Mouse (Mus musculus) spleen, adult 12 weeks (tissue): ENCODE measurements around the gene Tomm7.
"Not testable (repeated sequence)": the region's sequence is repeated elsewhere in the genome, so short reads cannot be mapped to it uniquely, and the experiment has no call there.

Experiments
- DNase-seq: peaks from one replicate; pipeline ENCODE4 v3.0.0; 2022; ENCODE audit warnings: low spot score

Gene Tomm7

DNA sequence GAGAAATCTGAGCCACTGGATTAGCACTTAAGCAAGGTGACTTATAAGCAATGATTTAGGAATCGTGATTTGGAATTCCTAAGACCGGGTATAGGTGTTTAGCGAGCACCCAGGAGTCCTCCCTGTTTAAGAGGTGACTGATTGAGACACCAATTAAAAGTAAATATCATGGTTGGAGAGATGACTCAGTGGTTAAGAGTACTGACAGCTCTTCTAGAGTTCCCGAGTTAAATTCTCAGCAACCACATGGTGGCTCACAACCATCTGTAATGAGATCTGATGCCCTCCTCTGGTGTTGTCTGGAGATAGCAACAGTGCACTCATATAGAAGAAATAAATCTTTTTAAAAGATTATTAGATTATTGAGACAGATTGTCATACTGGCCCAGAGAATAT is 7.2 kb upstream of the Tomm7 start:
- not testable (repeated sequence) for DNase-seq

- DNase-seq, result peak; percentile 67
Measured at GRCm38 (mm10) chr5:23850345-23851159, 6.6 kb upstream of the Tomm7 start.

- no peak for DNase-seq
Measured at GRCm38 (mm10) chr5:23845141-23845540, 1.2 kb upstream of the Tomm7 start.

GRCm38 (mm10) chr5:23844531-23844841 is 525 bp upstream of the Tomm7 start:
- no peak for DNase-seq

DNA sequence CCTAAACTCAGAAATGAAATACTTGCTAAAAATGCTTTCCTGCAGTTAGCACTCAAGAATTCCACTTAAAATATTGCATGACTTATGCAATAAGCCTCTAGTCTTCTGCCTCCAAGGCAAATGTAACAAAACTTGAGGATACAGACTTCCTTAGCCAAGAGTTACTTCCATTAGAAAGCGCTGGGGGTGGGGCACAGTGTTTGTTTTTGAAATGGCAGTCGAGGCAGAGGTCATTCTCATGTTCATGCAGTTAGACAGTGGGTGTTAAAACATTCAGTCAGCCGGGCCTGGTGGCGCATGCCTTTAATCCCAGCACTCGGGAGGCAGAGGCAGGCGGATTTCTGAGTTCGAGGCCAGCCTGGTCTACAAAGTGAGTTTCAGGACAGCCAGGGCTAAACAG is 5.8 kb downstream of the Tomm7 start:
- DNase-seq, result no peak

DNA sequence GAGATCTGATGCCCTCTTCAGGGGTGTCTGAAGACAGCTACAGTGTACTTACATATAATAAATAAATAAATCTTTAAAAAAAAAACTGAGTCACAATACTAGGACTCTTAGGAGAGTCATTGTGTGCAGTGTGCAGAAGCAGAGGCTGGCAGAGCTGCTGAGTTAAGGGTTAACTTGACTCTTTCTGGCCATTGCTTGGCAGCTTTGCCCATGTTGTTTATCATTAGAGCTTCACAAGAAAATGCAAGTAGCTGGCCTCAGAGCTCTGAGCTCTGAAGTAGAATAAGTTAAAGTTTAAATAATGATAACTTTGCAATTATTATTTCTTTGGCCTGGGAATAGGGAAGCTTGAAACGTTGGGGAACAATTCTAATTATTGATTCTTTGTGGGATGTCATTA is 8.3 kb downstream of the Tomm7 start:
- not testable (repeated sequence) for DNase-seq

DNA sequence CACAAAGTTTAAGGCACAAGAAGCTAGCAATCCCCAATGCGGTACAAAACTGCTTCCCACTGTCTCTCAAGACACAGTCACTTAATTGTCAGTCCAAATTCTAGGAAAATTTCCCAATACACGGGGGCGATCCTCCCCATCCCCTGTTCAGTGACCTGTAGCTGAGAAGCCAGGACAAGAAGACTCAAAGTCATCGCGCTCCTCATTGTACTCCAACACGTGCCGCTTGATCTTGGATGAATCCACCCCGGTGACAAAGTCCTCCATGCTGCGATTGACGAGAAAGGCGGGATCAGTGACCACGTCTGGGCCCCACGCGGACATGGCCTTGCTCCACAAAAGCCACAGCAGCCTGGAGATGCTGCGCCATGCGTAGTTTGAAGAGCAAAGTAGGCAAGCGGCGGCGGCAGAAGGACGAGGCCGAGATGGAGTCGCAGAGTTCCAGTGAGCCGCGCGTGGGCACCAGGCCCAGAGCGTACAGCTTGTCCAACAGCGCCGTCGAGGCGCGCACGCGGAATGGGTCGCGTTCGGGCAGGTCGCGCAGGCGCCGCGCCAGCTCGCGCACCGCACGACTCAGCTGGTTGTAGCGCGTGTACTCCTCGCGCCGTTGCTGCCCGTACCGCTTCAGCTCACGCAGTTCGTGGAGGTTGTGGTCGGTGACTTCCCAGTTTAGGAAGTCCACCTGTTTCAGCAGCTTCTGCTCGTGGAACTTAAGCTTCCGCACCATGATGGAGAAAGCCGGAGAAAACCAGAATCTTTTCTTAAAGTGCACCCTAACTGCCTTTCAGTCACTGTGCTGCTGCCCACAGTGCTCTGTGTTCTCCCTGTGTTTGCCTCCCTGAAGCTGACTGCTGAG is 12.8 kb downstream of the Tomm7 start:
- no peak for DNase-seq

GRCm38 (mm10) chr5:23826321-23827004 is 17.5 kb downstream of the Tomm7 start:
- DNase-seq, result peak; percentile 30

DNA sequence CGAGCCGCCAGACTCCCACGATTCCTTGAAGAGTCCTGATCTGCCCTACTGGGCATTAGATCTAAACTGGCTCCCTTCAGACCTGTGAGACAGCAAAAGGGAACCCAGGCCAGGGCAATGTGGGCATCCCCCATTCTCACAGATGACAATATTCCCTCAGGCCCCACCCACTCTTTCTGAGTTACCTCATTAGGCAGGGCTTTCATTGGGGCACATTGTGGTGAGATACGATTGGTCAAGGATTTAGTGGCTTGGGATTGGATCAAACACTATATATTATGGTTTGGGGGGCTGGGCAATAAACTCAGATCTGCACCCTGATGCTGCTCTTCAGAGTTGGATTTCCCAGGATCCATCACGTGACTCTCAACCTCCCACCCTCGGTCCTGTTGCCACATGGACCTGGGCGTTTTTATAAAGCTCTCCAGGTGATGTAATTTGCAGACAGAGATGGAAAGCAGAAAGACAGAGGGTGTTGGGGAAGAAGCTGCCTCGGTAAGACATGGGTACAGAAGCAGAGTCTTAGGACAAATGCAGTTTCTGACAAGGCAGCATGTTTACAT is 19.7 kb downstream of the Tomm7 start:
- DNase-seq, result no peak

DNA sequence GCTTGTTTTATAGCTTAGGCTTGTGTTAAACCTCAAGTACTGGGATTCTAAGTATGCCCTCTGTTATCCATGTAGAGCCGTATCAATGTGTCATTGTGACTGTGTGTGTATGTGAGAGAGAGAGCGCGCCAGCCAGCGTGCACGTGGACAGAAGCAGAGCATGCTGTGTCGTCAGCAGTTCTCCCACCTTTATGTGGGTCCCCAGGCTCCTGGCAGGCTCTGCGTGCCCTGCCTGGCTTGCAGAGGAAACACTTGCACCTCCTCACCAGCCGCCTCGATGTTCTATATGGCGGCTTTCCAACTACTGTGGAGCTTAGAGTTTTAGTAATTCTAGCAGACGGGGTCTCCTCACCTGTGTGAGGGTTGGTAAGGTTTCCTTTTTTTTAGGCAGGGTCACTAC is 21.7 kb downstream of the Tomm7 start:
- DNase-seq, result no peak

- no peak for DNase-seq
Measured at GRCm38 (mm10) chr5:23816681-23817080, 27.3 kb downstream of the Tomm7 start.

GRCm38 (mm10) chr5:23814841-23815240 is 29.1 kb downstream of the Tomm7 start:
- no peak for DNase-seq

GRCm38 (mm10) chr5:23792726-23793125 is 51.2 kb downstream of the Tomm7 start:
- DNase-seq, result no peak

GRCm38 (mm10) chr5:23789078-23789612 is 54.8 kb downstream of the Tomm7 start:
- DNase-seq, result no peak
